Mouse (Mus musculus) heart, postnatal 10 days (tissue): ENCODE measurements around the gene Acoxl. TPM values are rescaled to one million over a fixed set of nuclear protein-coding genes. Genes with fewer than 3 reads are reported as not detected.

ENCODE experiments used
- DNase-seq, 2 experiments: peaks; one replicate each; pipeline ENCODE4 v3.0.0; 2021
- intact Hi-C: fragments of 180-260 bp; cut with DNase I; formaldehyde crosslinking; loops from one replicate; pipeline ENCODE4 v1.15.1; 2025
- total RNA-seq, 2 experiments: library from RNA; stranded (reverse); gene quantifications; 2 replicates each; pipeline ENCODE4 v1.2.3; 2021

The Acoxl gene
- total RNA-seq, 2 experiments from 2014 or later, result 0.10 TPM; not detected in 1

DNA sequence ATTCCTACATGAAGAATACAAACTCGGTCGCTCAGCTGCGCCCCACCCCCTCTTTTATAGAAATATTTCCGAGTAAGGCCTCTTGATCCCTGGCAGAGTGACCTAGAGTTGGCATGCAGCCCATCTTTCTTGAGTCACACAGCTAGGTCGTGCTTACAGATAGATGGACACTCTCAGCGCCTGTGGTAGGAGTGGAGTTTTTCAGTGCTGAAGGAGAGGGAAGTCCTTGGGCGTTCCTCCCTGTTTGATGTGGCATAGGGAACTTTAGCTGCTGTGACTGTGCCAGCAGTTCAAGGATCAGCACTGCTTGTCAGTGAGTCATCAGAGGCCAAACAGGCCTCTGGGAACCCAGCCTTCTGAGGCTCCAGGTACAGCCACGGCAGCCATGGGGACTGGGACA, 51.9 kb downstream of the Acoxl start:
- intact Hi-C loops, result no loop called here
- peak; percentile 23 to 43 for DNase-seq

- intact Hi-C loops, result no loop called here
- DNase-seq, result no peak
Measured at GRCm38 (mm10) chr2:127891056-127891455, 52.4 kb downstream of the Acoxl start.

GRCm38 (mm10) chr2:127894890-127895289, 56.2 kb downstream of the Acoxl start:
- peak; percentile 45 to 60 for DNase-seq

GRCm38 (mm10) chr2:127897718-127898117, 59.0 kb downstream of the Acoxl start:
- DNase-seq, result no peak
- intact Hi-C loops, result no loop called here

More at GRCm38 (mm10) chr2:127894890-127895289, 56.2 kb downstream of the Acoxl start:
- intact Hi-C loops, result no loop called here

- intact Hi-C loops, result no loop called here
- DNase-seq, result peak in 1 of 2 experiments; percentile 12
Measured at GRCm38 (mm10) chr2:127904918-127905317, 66.2 kb downstream of the Acoxl start.

DNA sequence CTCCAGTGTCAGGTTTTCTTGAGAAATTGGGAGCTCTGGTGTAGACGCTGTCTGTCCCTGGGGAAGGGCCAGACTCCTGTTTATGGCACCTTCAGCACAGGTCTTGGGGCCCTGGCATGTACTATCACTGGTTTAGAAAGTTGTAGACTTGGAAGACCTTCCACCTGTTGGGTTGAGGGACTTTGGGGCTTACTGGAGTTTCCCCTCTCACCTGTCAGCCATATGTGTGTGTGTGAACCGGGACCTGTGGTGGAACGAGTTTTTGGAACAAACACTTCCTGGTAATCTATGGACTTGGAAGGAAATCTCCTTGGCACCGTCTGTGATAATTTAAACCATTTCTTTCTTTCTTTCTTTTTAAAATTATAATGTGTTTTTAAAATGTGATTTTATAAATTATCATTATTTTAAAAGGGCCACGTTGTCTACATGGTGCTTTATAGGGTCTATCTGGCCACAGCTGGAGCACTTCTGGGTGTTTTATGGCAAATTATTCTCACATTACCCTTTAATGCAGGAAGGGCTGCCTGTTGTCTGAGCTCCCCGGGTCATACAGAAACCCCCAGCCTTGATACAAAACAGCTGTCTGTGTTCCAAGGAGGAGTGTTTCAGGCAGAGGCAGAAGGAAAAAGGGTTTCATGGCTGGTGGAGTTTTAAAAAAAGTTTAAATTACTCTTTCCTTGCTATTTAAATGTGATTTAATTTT, 68.5 kb downstream of the Acoxl start:
- intact Hi-C loops, result no loop called here
- DNase-seq, result no peak

- intact Hi-C loops, result no loop called here
- no peak for DNase-seq
Measured at GRCm38 (mm10) chr2:127907679-127908042, 69.0 kb downstream of the Acoxl start.

- intact Hi-C loops, result no loop called here
- DNase-seq, result no peak
Measured at GRCm38 (mm10) chr2:127908881-127909280, 70.2 kb downstream of the Acoxl start.

- DNase-seq, result no peak
- intact Hi-C loops, result no loop called here
Measured at GRCm38 (mm10) chr2:127909790-127910189, 71.1 kb downstream of the Acoxl start.

DNA sequence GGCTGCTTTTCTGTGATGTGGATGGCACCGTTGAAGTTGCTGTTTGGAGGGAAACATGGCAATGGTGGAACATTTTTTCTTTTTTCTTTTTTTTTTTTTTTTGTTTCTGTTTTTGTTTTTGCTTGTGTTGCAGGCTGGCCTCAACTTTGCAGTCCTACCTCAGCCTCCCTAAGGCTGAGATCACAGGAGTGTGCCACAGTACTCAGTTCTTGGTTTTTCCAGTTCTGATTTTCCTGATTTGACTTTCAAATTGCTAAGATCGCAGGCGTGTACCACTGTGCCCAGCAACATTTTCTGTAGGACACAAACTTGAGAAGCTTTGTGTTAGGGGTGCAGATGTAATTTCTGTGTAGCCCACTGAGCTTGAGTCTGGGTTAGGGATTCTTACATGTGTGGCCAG, 72.9 kb downstream of the Acoxl start:
- intact Hi-C loops, result no loop called here
- no peak for DNase-seq

- intact Hi-C loops, result no loop called here
- no peak for DNase-seq
Measured at GRCm38 (mm10) chr2:127914047-127914446, 75.4 kb downstream of the Acoxl start.

DNA sequence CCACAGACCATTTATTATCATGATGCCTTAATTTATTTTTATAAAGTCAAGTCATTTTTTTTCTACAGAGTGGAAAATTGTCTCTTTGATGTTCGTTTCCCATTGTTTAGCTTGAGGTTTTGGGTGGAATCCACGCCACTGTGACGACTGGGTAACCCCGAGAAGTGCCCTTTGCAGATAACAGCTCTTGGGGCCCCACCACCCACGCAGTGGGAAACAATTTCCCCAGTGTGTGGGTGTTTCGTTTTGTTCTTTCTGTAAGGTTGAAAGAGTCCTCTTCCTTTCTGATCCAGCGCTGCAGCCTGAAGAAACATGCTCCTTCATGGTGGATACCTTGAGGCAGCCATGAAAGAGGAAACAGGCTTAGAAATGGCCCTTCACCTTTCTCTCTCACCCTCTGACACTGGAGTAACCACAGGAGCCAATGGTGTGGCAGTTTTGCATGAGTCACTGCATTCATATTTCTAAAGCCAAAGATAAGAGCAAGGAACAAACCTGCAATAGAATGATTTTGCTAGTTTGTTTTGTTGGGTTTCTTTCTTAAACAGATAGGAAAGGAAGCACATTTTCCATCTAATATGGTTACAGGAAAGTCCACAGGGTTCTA, 78.2 kb downstream of the Acoxl start:
- DNase-seq, result no peak
- intact Hi-C loops, result no loop called here

GRCm38 (mm10) chr2:127919740-127920139, 81.1 kb downstream of the Acoxl start:
- DNase-seq, result no peak
- intact Hi-C loops, result no loop called here

DNA sequence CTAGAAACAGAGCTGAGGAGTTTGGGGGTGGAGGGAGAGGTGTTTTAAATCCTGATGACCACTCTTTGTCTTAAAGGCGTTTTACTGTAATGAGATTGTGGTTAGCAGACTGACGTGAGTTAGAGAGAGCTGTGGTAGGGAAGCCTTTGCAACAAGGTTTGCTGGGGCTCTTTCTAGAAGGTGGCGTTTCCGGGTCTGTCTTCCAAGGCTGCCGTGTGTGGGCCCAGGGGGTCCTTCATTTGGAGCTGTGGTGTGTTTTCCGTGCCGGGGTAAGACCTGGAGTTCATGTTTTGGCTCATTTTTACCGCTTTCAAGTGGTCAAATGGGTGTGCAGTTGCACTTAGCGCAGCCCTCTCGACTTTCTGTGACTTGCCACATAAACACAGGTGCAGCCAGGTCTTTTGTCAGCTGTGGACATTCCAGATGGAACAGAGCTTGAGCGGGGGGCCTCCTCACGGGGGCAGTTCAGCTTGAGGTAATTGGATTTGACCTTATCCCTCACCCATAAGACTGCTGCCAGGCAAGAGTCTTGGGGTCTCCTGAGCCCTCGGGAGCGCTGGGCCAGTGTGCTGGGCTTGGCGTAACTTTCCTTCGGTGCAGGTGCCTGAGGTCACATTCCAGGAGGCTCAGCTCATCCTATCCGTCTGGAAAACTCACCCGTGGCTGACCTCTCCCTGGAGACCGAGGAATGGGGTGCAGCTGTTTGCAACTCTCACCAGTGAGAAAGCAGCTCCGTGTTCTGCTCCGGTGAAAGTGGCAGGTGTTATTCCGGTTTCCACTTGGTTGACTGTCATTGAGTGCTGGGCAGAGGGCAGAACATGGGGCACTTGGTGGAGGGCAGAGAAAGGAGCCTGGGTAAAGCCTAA, 83.6 kb downstream of the Acoxl start:
- no peak for DNase-seq

DNA sequence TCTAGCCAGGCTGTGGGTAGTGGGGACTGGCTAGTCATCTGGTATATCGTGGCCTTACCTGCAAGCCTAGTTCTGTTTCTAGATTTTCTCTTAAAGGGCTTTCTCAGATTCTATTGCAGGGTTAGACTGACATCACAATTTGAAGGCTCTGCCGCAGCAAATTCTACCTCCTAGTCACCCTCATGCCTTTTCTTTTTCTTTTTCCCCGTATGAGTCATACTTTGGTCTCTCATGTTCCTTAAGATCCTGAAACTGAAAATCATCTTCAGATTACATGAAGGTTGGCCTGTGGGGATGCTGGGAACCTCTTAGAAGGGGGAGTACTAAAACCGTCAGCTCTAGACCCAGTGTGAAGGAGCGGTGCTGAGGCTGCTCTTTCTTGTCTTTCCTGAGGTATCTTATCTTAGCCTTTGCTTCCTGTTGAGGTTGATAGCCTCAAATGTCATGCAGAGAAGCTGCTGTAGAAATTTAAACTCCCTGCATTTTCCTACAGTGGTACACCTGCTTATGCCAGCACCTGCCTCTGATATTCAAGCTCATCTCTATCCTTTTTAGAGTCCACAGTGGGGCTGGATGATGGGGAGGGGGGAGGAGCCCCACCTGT, 84.5 kb downstream of the Acoxl start:
- DNase-seq, result no peak
- intact Hi-C loops, result no loop called here

More for the DNA sequence above, 83.6 kb downstream of the Acoxl start:
- intact Hi-C loops, result no loop called here

GRCm38 (mm10) chr2:127926679-127927324, 88.1 kb downstream of the Acoxl start:
- DNase-seq, result no peak
- intact Hi-C loops, result no loop called here

DNA sequence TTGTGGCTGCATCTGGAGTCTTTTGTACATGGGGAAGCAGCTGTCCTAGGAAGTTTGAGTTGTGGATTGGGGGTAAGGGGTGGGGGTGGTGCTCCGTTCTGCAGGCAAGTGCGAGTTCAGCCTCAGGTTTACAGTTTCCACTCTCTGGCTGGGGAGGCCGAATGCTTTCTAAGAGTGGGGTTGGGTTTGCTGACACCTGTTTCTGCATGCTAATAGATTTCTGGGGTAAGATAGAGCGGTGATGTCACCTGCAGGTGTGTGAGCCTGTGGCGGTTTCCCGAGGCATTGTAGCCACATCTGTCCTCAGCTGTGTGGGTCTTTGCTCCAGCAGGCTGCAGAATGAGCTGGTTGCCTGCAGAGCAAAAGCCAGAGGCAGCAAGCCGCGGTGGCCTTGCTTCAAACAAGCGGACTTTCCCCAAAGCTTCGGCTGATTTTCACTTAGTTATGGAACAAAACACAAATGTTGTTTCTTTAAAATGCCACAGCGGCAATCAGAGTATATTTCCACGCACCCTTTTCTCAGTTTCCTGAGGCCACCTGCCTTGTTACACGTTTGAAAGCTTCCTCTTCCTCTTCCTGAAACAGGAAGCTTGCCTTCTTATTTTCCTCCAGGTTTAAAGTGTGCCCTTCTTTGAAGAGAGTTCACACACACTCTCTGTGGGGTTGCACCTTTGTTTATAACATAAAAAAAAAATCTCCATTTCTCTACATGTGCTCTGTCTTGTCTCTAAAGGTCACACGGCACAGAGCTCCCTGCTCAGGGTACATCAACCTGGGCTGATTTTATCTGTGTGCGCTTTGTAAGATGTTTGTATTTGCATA, 89.0 kb downstream of the Acoxl start:
- DNase-seq, result peak; percentile 21 to 33
- intact Hi-C loops, result no loop called here

- intact Hi-C loops, result no loop called here
- no peak for DNase-seq
Measured at GRCm38 (mm10) chr2:127928279-127928678, 89.6 kb downstream of the Acoxl start.

GRCm38 (mm10) chr2:127928871-127929270, 90.2 kb downstream of the Acoxl start:
- intact Hi-C loops, result no loop called here
- no peak for DNase-seq
